Mouse (Mus musculus): ENCODE measurements around the gene Tdrd1.

- TF ChIP-seq POLR2A (IDR thresholded peaks at IDR 0.05; ENCODE audit: borderline replicate concordance, low read depth, low read length) (no peak), CTCF (IDR thresholded peaks at IDR 0.05; ENCODE audit: low read depth, low read length) (no peak)
Observed at GRCm38 (mm10) chr19:56907850-56908249, 81.8 kb downstream of the Tdrd1 start.

Data from bone marrow macrophage, adult 2 months (primary cell).